9 mouse cellular contexts compared by ENCODE assay signal in genomic region chr1:74067866-74068265, GRCm38 (mm10). TPM values are rescaled to one million over a fixed set of nuclear protein-coding genes. Genes with fewer than 3 reads are reported as not detected.
DNase-seq lines count a peak whose midpoint lies in the region; ATAC-seq and TF ChIP-seq lines count a peak whose summit lies in the region.
"Had no signal": no experiment of that assay in that cellular context is flagged by ENCODE, and none has a peak within 500 bp of the region (broad histone marks: within the 10 kb centered on the region; RNA-seq: fewer than 3 reads in every experiment).

No protein-coding gene starts in this region.

- peaks cover 0 to 9% of the 10 kb centered on the region in 2 experiments; a peak in 1 of 4 replicates for H3K4me1 ChIP-seq in ES-E14 (ENCODE audit: control insufficient read depth in 2 of 2, insufficient read depth in 2 of 2, low read length in 2 of 2, poor library complexity in 1 of 2)
- peaks cover 14% of the 10 kb centered on the region for H3K4me1 ChIP-seq in hindbrain, embryonic 14.5 days (replicated peaks; ENCODE audit: control insufficient read depth, insufficient read depth, low read length)
- peaks cover 9% of the 10 kb centered on the region for H3K4me1 ChIP-seq in midbrain, embryonic 14.5 days (ENCODE audit: control insufficient read depth, insufficient read depth, low read length)

- in situ Hi-C loops in ES-E14 (cut with MboI; ENCODE audit: low sequenced_read_pairs in 2 of 2, unreplicated experiment in 2 of 2) = no loop called here

- intact Hi-C loops in gastrocnemius, adult 2 months (cut with DNase I) = loop anchor here (2.0 kb wide), 1 partner anchor 59 kb away; no protein-coding TSS in a partner anchor

- no peak for ATAC-seq in hindbrain, embryonic 14.5 days (ENCODE audit: low FRiP score)
- ATAC-seq in midbrain, embryonic 14.5 days (ENCODE audit: low FRiP score, low TSS enrichment) = no peak
- no peak for ATAC-seq in erythroblast, adult 5-6 weeks (replicated peaks; ENCODE audit: low FRiP score, poor library complexity, severe bottlenecking)

- H3K27ac ChIP-seq in gastrocnemius, adult 2 months = peak overlapping the region; percentile 85
- H3K27ac ChIP-seq in ES-E14 (ENCODE audit: insufficient read depth, low read depth, low read length, poor library complexity, severe bottlenecking) = no peak overlapping the region
- H3K27ac ChIP-seq in hindbrain, embryonic 14.5 days = no peak overlapping the region
- H3K27ac ChIP-seq in midbrain, embryonic 14.5 days (replicated peaks; ENCODE audit: low read depth, low read length) = no peak overlapping the region

- peak overlapping the region; percentile 81 for H3K4me3 ChIP-seq in gastrocnemius, adult 2 months
- peak overlapping the region; percentile 26 to 45; a peak in 2 of 4 replicates for H3K4me3 ChIP-seq in ES-E14 (ENCODE audit: insufficient read depth in 1 of 2, low read depth in 1 of 2, low read length in 2 of 2, poor library complexity in 1 of 2, severe bottlenecking in 1 of 2)
- H3K4me3 ChIP-seq in hindbrain, embryonic 14.5 days (replicated peaks; ENCODE audit: low read length) = peak overlapping the region; percentile 16; the same call in 1 of the 2 replicates
- H3K4me3 ChIP-seq in midbrain, embryonic 14.5 days (replicated peaks; ENCODE audit: low read depth, low read length) = peak overlapping the region; percentile 24; the same call in 1 of the 2 replicates

- WGBS in hindbrain, embryonic 14.5 days = 25% methylated on average over 14 of the region's 14 CpGs
- WGBS in midbrain, embryonic 14.5 days = 29% methylated on average over 14 of the region's 14 CpGs

- no peaks in the 10 kb centered on the region for H3K36me3 ChIP-seq in ES-E14 (ENCODE audit: control insufficient read depth, insufficient read depth, low read length, poor library complexity, severe bottlenecking)
- H3K36me3 ChIP-seq in hindbrain, embryonic 14.5 days (replicated peaks; ENCODE audit: control insufficient read depth, insufficient read depth) = no peaks in the 10 kb centered on the region
- H3K36me3 ChIP-seq in midbrain, embryonic 14.5 days (ENCODE audit: control insufficient read depth, insufficient read depth, low read length) = no peaks in the 10 kb centered on the region

- TF ChIP-seq CTCF in gastrocnemius, adult 2 months (IDR thresholded peaks at IDR 0.05) = no peak

- H3K9ac ChIP-seq in ES-E14 (ENCODE audit: insufficient read depth, low read depth, low read length, poor library complexity, severe bottlenecking) = no peak overlapping the region
- H3K9ac ChIP-seq in hindbrain, embryonic 14.5 days = no peak overlapping the region
- H3K9ac ChIP-seq in midbrain, embryonic 14.5 days (replicated peaks; ENCODE audit: low read length) = no peak overlapping the region; the same call in 1 of the 2 replicates

- peak overlapping the region; percentile 46 for H3K4me2 ChIP-seq in hindbrain, embryonic 14.5 days (replicated peaks)
- H3K4me2 ChIP-seq in midbrain, embryonic 14.5 days (ENCODE audit: low read length) = peak overlapping the region; percentile 51

- DNase-seq in gastrocnemius, adult 2 months = no peak
- DNase-seq in gastrocnemius, postnatal 4 days (ENCODE audit: low spot score in 2 of 2) = no peak
- no peak for DNase-seq in ES-E14 (ENCODE audit: low read depth, low spot score)
- DNase-seq in hindbrain, embryonic 14.5 days (ENCODE audit: low spot score) = no peak
- DNase-seq in midbrain, embryonic 14.5 days = no peak
- DNase-seq in layer of hippocampus, postnatal 36 days = no peak
- no peak for DNase-seq in layer of hippocampus, adult 11-12 months (ENCODE audit: low spot score)

- no peaks in the 10 kb centered on the region for H3K9me3 ChIP-seq in ES-E14 (ENCODE audit: control insufficient read depth, insufficient read depth, low read depth, low read length)
- no peaks in the 10 kb centered on the region for H3K9me3 ChIP-seq in hindbrain, embryonic 14.5 days (ENCODE audit: control insufficient read depth, low read length)
- H3K9me3 ChIP-seq in midbrain, embryonic 14.5 days (ENCODE audit: control insufficient read depth, low read length) = no peaks in the 10 kb centered on the region

- peaks cover 16% of the 10 kb centered on the region for H3K27me3 ChIP-seq in hindbrain, embryonic 14.5 days (ENCODE audit: control insufficient read depth, insufficient read depth, low read length)
- H3K27me3 ChIP-seq in midbrain, embryonic 14.5 days (ENCODE audit: control insufficient read depth, insufficient read depth, low read length) = no peaks in the 10 kb centered on the region

TF ChIP-seq in ES-E14, 5 proteins besides CTCF, POLR2A, EP300 and RAD21:
- TF ChIP-seq ZC3H11A (IDR thresholded peaks at IDR 0.05; ENCODE audit: borderline replicate concordance, low read depth, low read length) (no peak), MAFK (IDR thresholded peaks at IDR 0.05; ENCODE audit: insufficient read depth, low read depth, low read length) (no peak), CHD2 (IDR thresholded peaks at IDR 0.05; ENCODE audit: low read depth, low read length) (no peak), ZNF384 (IDR thresholded peaks at IDR 0.05; ENCODE audit: low read depth, low read length) (no peak), HCFC1 (IDR thresholded peaks at IDR 0.05; ENCODE audit: borderline replicate concordance, insufficient read depth, low read length) (no peak)

RNA-seq across cellular contexts. Expression of gene Tns1, which starts 56.4 kb away (rescaled TPM):
- 100 to 1,000 TPM; 294 to 305 TPM for total RNA-seq in gastrocnemius, adult 2 months (2021)
- 100 to 1,000 TPM; 259 to 265 TPM for total RNA-seq in gastrocnemius, postnatal 4 days (2021)
- 9.5 and 10.0 TPM in 2 replicates for total RNA-seq in ES-E14 (2012; rRNA removed)
- polyA plus RNA-seq in hindbrain, embryonic 14.5 days (2014; fragmentation: Nextera tagmentation; extraction: Ambion mirVana) = 15.1 and 15.5 TPM in 2 replicates
- polyA plus RNA-seq in midbrain, embryonic 14.5 days (2014; fragmentation: Nextera tagmentation; extraction: Ambion mirVana) = 7.6 and 11.0 TPM in 2 replicates
- total RNA-seq in layer of hippocampus, postnatal 36 days (2021) = 10 to 100 TPM; 34.5 to 48.6 TPM
- total RNA-seq in erythroblast, adult 5-6 weeks (2015; ENCODE audit: low replicate concordance) = 8.5 and 9.2 TPM in 2 replicates
- total RNA-seq in erythroblast, adult 5-6 weeks (2017; ENCODE audit: low replicate concordance) = 11.9 and 21.6 TPM in 2 replicates

RNA-seq across cellular contexts. Expression of gene Rufy4, which starts 57.5 kb away (rescaled TPM):
- total RNA-seq in gastrocnemius, adult 2 months (2021) = under 1 TPM in 1 of 2 experiments, not detected in 1; 0.08 TPM
- total RNA-seq in gastrocnemius, postnatal 4 days (2021) = under 1 TPM; 0.52 to 0.54 TPM
- 0.11 TPM in 1 of 2 replicates, not detected in the other for total RNA-seq in ES-E14 (2012; rRNA removed)
- polyA plus RNA-seq in hindbrain, embryonic 14.5 days (2014; fragmentation: Nextera tagmentation; extraction: Ambion mirVana) = 0.26 and 0.43 TPM in 2 replicates
- 0.12 and 0.33 TPM in 2 replicates for polyA plus RNA-seq in midbrain, embryonic 14.5 days (2014; fragmentation: Nextera tagmentation; extraction: Ambion mirVana)
- not detected for total RNA-seq in layer of hippocampus, postnatal 36 days (2021)
- not detected in 2 replicates for total RNA-seq in erythroblast, adult 5-6 weeks (2015; ENCODE audit: low replicate concordance)
- total RNA-seq in erythroblast, adult 5-6 weeks (2017; ENCODE audit: low replicate concordance) = not detected in 2 replicates
- polyA plus RNA-seq: cortical plate, adult 2 months had no signal

Comparison
In these comparisons a context has a peak if more than half of its experiments do, and no peak if none do; other contexts are left out.
1. H3K4me3 ChIP-seq: peak in every context shown above with its lines; median percentile 81 in gastrocnemius, adult 2 months; 36 in ES-E14; 24 in midbrain, embryonic 14.5 days; 16 in hindbrain, embryonic 14.5 days.
2. RNA of gene Tns1, which starts 56.4 kb away (total RNA-seq): 294 to 305 TPM in gastrocnemius, adult 2 months and 259 to 265 TPM in gastrocnemius, postnatal 4 days; 34.5 to 48.6 TPM in layer of hippocampus, postnatal 36 days, 8.5 to 21.6 TPM in erythroblast, adult 5-6 weeks and 9.5 to 10.0 TPM in ES-E14; every median in the first group is over 4 times any median in the second.